Mouse (Mus musculus): ENCODE results near the gene Dennd1c. TPM values are rescaled to one million over a fixed set of nuclear protein-coding genes. Genes with fewer than 3 reads are reported as not detected.

Dennd1c gene
- total and polyA plus RNA-seq, 3 experiments = 3.8 to 20.7 TPM; not detected in 1

DNA sequence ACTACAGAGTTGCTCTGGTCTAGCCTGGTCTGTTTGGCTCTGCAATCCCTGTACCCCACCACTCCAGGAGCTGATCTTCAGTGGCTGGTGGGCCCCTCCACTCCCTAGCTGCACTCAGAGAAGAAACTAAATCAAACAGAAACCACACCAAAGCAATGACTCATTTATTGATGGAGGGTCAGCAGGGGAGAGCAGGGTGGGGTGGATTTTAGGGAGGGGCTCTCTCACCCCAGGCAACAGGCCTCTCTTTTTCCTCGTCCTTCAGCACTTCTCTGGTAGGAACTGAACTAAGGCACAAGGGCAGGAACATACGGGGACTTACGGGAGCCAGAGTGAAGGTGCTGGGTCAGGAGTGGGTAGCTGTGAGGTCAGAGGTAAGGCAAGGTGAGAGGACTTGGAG, 1.6 kb upstream of the Dennd1c start:
- no peaks in the 10 kb centered on the region for H3K27me3 ChIP-seq (ENCODE audit: control insufficient read depth in 1 of 2, insufficient read depth in 2 of 2, low read length in 2 of 2)
- TF ChIP-seq NRF1 (IDR thresholded peaks at IDR 0.05; ENCODE audit: insufficient read depth, low read depth, low read length, poor library complexity, severe bottlenecking) (no peak), POLR2AphosphoS2 (IDR thresholded peaks at IDR 0.05; ENCODE audit: low read length) (no peak), HCFC1 (IDR thresholded peaks at IDR 0.05; ENCODE audit: low read depth, low read length) (no peak)

DNA sequence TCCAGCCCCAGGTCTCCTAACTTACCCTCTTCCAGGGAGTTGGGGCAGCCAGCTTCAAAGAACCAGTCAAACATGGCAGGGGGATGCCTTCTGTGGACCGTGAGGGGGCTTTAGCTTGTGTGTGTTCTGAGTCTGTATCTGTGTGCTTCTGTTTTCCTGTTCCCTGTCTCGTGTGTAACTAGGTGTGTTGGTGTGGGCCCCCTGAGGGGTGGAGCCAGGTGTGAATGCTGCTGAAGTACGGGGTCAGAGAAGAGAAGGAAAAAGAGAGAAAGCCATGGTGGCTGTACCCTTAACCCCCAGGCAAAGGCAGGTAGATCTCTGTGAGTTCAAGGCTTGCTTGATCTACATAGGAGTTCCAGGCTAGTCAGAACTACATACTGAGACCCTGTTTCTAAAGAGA, 1.4 kb downstream of the Dennd1c start:
- Histone ChIP-seq H3K9me3 (replicated peaks; ENCODE audit: insufficient read depth, low read length) (no peaks in the 10 kb centered on the region), H3K27ac (ENCODE audit: control insufficient read depth, low read depth, low read length) (no peak overlapping the region), H3K36me3 (ENCODE audit: control insufficient read depth in 1 of 2, insufficient read depth in 2 of 2, low read length in 2 of 2) (peaks cover 0 to 10% of the 10 kb centered on the region in 2 experiments; a peak in 2 of 4 replicates), H3K4me1 (ENCODE audit: control insufficient read depth in 1 of 2, insufficient read depth in 2 of 2, low read length in 2 of 2) (peaks cover 11 to 20% of the 10 kb centered on the region in 2 experiments), H3K79me2 (ENCODE audit: control insufficient read depth, insufficient read depth, low read length, poor library complexity) (peaks cover 5% of the 10 kb centered on the region; the same call in 1 of the 2 replicates), H3K4me3 (ENCODE audit: control insufficient read depth in 1 of 2, insufficient read depth in 1 of 2, low read depth in 2 of 2, low read length in 2 of 2) (no peak overlapping the region), H3K27me3 (ENCODE audit: control insufficient read depth in 1 of 2, insufficient read depth in 2 of 2, low read length in 2 of 2) (no peaks in the 10 kb centered on the region), H3K9ac (ENCODE audit: control insufficient read depth, low read depth, low read length, poor library complexity, severe bottlenecking) (no peak overlapping the region)
- TF ChIP-seq NRF1 (IDR thresholded peaks at IDR 0.05; ENCODE audit: insufficient read depth, low read depth, low read length, poor library complexity, severe bottlenecking) (no peak), POLR2AphosphoS5 (IDR thresholded peaks at IDR 0.05; ENCODE audit: borderline replicate concordance, low read depth, low read length) (no peak), SIN3A (IDR thresholded peaks at IDR 0.05; ENCODE audit: low read length) (no peak), MAZ (IDR thresholded peaks at IDR 0.05; ENCODE audit: low read depth, low read length) (no peak), ZNF384 (IDR thresholded peaks at IDR 0.05; ENCODE audit: low read depth, low read length) (no peak), CTCF (IDR thresholded peaks at IDR 0.05 in 2 of 3, conservative IDR thresholded peaks at IDR 0.05 in 1 of 3; ENCODE audit: control insufficient read depth in 1 of 3, insufficient read depth in 1 of 3, low read depth in 2 of 3, low read length in 3 of 3, poor library complexity in 1 of 3, severe bottlenecking in 1 of 3) (no peak), MAX (IDR thresholded peaks at IDR 0.05; ENCODE audit: low read length) (no peak), SMC3 (IDR thresholded peaks at IDR 0.05; ENCODE audit: low read depth, low read length) (no peak), USF2 (IDR thresholded peaks at IDR 0.05; ENCODE audit: borderline replicate concordance in 1 of 2, insufficient read depth in 1 of 2, low read depth in 1 of 2, low read length in 2 of 2) (no peak), TCF12 (IDR thresholded peaks at IDR 0.05; ENCODE audit: low read depth, low read length) (no peak), ZC3H11A (IDR thresholded peaks at IDR 0.05; ENCODE audit: low read depth, low read length) (no peak), USF1 (IDR thresholded peaks at IDR 0.05; ENCODE audit: low read depth, low read length) (no peak), MYB (IDR thresholded peaks at IDR 0.05; ENCODE audit: low read depth, low read length) (no peak), GABPA (IDR thresholded peaks at IDR 0.05; ENCODE audit: low read depth, low read length) (no peak), ZKSCAN1 (IDR thresholded peaks at IDR 0.05; ENCODE audit: low read depth, low read length) (no peak), GATA1 (IDR thresholded peaks at IDR 0.05; ENCODE audit: low read depth, low read length) (no peak), UBTF (IDR thresholded peaks at IDR 0.05; ENCODE audit: borderline replicate concordance, insufficient read depth, low read depth, low read length) (no peak)
- DNase-seq (ENCODE audit: low read depth, low spot score) = no peak

More for the DNA sequence above, 1.6 kb upstream of the Dennd1c start:
- peaks cover 5% of the 10 kb centered on the region; the same call in 1 of the 2 replicates for H3K79me2 ChIP-seq (ENCODE audit: control insufficient read depth, insufficient read depth, low read length, poor library complexity)
- no peak for DNase-seq (ENCODE audit: low read depth, low spot score)
- H3K4me1 ChIP-seq (ENCODE audit: control insufficient read depth in 1 of 2, insufficient read depth in 2 of 2, low read length in 2 of 2) = peaks cover 11 to 20% of the 10 kb centered on the region in 2 experiments
- H3K4me3 ChIP-seq (ENCODE audit: control insufficient read depth in 1 of 2, insufficient read depth in 1 of 2, low read depth in 2 of 2, low read length in 2 of 2) = no peak overlapping the region
- H3K9me3 ChIP-seq (replicated peaks; ENCODE audit: insufficient read depth, low read length) = no peaks in the 10 kb centered on the region
- H3K27ac ChIP-seq (ENCODE audit: control insufficient read depth, low read depth, low read length) = no peak overlapping the region
- no peak overlapping the region for H3K9ac ChIP-seq (ENCODE audit: control insufficient read depth, low read depth, low read length, poor library complexity, severe bottlenecking)
- H3K36me3 ChIP-seq (ENCODE audit: control insufficient read depth in 1 of 2, insufficient read depth in 2 of 2, low read length in 2 of 2) = peaks cover 0 to 10% of the 10 kb centered on the region in 2 experiments; a peak in 2 of 4 replicates

All from MEL (cell line).